Mouse (Mus musculus): ENCODE data around the gene Gm14226. TPM values are rescaled to one million over a fixed set of nuclear protein-coding genes. Genes with fewer than 3 reads are reported as not detected.
"Not testable (repeated sequence)": the region's sequence is repeated elsewhere in the genome, so short reads cannot be mapped to it uniquely, and the experiment has no call there.

Gene Gm14226
- total RNA-seq, 2 experiments from 2014 or later, result not detected

- DNase-seq, result no peak
- intact Hi-C loops (cut with DNase I), result no loop called here
Measured at GRCm38 (mm10) chr2:155045075-155045474, 27.0 kb downstream of the Gm14226 start.

- DNase-seq, result no peak
- intact Hi-C loops (cut with DNase I), result no loop called here
Measured at GRCm38 (mm10) chr2:155046803-155047202, 28.7 kb downstream of the Gm14226 start.

DNA sequence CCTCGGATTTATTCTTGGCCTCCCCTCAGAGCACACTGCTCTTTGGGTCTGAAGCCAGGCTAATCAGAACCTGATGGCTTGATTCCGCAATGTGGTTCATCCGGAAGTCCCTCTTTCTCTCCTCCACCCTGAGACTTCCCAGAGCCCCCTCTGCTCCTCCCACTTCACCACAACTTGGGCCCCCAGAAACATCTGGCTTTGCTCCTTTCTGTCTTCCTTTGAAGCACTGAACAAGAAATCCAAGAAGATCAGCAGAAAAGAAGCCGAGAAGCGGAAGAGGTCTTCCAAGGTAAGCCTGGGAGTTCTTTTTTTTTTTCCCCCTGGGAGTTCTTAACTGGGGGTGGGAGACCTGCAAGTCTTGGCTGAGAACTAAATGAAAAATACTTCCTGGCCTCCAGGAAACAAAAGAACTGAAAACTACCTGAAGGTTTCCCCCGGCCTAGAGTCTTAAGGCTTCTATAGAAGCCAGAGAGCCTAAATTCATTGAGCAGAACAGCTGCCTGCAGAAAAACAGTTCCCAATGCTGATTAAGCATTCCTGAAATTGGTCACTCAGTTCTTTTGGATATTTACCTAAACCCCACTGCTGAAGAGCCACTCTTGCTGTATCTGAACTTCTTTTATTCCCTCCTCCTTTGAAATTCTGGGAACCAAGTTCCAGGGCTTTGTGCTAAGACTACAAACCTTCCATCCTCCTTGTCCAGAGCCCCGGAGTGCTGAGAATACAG is 29.5 kb downstream of the Gm14226 start:
- no peak for DNase-seq
- intact Hi-C loops (cut with DNase I), result no loop called here

DNA sequence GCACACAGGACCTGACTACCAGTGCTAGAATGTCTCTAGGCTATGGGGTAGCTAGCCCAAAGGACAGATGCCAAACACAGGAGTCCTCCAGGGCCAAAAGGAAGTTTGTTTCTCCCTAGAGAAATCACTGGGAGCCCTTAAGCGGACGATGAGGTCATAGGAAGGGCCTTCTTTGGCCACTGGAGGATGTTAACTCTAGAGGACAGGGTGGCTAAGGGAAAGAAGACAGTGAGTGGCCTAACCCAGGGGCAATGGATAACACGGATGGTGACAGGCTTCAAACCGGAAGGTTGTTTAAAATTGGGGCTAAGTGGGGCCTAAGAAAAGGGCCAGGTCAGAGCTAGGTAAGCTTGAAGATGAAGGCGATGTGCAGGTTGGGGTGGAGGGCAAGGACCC is 32.0 kb downstream of the Gm14226 start:
- no peak for DNase-seq

GRCm38 (mm10) chr2:155050504-155051236 is 32.6 kb downstream of the Gm14226 start:
- peak; percentile 90 for DNase-seq

More for the DNA sequence above, 32.0 kb downstream of the Gm14226 start:
- intact Hi-C loops (cut with DNase I), result no loop called here

DNA sequence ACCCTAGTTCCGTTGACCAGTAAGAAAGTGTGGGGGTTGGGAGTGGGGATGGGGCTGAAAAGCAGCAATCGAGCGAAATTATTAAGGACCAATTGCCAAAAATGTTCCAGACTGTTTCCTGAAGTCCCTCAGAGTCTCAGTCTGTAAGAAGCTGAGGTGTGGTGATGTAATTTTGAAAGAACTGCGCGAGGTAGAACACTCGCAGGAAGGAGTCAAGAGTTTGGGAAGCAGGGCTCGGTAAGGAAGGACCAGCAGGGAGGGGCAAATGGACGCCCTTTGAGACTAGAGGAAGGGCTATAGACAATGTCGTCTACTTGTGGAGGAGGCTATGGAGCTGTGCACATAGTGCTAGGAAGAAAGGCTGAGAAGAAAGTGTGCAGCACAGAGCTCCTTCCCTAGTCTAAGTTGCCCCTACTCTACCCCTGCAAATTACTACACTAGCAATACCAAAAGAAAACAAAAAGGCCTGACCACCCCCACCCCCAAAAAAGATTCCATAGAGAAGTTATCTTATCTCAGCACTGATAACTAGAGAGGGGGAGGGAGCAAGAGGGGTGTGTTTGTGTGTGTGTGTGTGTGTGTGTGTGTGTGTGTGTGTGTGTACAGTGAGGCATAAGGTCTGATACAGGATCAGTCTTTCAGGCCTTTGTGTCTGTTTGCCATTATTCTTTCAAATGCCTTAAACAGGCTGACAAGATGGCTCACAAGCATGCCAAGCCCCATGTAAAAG is 33.7 kb downstream of the Gm14226 start:
- no peak for DNase-seq
- intact Hi-C loops (cut with DNase I), result no loop called here

More at GRCm38 (mm10) chr2:155050504-155051236, 32.6 kb downstream of the Gm14226 start:
- intact Hi-C loops (cut with DNase I), result no loop called here

DNA sequence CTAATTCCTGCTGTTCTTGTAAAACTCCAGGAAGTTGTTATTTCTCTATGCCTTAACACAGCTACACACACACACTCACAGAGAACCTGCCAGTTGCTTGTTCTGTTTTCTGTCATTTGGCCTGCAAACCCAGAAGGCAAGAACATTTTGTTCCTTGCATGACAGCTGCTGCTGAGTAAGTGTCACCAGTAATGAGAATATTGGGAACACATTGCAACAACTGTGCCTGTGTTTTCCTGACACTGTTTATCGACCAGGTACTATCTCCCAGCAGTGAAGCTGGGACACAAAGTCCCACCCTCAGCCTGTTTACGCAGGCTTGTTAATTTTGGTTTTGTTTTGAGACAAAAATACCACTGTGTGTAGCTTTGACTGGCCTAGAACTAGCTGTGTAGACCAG is 34.6 kb downstream of the Gm14226 start:
- no peak for DNase-seq
- intact Hi-C loops (cut with DNase I), result no loop called here

DNA sequence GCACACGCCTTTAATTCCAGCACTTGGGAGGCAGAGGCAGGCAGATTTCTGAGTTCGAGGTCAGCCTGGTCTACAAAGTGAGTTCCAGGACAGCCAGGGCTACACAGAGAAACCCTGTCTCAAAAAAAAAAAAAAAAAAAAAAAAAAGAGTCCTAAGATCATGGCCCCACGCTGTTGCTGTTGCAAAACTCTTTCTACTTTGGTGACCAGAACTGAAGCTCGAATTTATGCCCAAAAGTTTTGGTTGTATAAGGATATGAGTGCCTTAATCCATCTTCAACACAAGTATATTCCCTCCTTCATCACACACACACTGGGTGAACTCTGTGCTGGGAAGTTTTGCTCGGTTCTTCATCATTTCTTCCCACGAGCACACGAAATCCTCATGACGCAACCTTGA is 35.4 kb downstream of the Gm14226 start:
- DNase-seq; intact Hi-C loops (cut with DNase I): not testable (repeated sequence)

GRCm38 (mm10) chr2:155054672-155055071 is 36.6 kb downstream of the Gm14226 start:
- no peak for DNase-seq
- intact Hi-C loops (cut with DNase I), result no loop called here

GRCm38 (mm10) chr2:155056076-155056578 is 38.1 kb downstream of the Gm14226 start:
- intact Hi-C loops (cut with DNase I), result no loop called here
- DNase-seq, result no peak

- intact Hi-C loops (cut with DNase I), result no loop called here
- no peak for DNase-seq
Measured at GRCm38 (mm10) chr2:155057361-155057760, 39.3 kb downstream of the Gm14226 start.

DNA sequence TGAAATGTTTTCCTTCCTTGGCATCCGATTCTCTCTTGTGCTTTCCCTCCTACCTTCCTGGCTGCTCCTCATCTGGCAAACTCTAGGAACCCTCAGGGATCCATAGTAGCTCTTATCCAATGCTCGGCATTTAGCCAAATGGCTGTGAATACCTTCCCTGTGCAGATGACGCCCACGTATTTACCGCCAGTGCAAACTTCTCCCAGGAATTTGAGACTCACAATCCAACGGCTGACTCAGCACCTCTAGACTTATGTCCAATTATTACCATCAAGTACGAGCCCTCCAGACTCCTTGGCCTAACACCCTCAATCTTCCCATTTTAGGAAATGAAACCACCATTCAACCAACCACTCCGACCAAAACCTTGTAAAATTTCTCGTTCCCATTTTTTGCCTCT is 53.0 kb downstream of the Gm14226 start:
- intact Hi-C loops (cut with DNase I), result no loop called here

DNA sequence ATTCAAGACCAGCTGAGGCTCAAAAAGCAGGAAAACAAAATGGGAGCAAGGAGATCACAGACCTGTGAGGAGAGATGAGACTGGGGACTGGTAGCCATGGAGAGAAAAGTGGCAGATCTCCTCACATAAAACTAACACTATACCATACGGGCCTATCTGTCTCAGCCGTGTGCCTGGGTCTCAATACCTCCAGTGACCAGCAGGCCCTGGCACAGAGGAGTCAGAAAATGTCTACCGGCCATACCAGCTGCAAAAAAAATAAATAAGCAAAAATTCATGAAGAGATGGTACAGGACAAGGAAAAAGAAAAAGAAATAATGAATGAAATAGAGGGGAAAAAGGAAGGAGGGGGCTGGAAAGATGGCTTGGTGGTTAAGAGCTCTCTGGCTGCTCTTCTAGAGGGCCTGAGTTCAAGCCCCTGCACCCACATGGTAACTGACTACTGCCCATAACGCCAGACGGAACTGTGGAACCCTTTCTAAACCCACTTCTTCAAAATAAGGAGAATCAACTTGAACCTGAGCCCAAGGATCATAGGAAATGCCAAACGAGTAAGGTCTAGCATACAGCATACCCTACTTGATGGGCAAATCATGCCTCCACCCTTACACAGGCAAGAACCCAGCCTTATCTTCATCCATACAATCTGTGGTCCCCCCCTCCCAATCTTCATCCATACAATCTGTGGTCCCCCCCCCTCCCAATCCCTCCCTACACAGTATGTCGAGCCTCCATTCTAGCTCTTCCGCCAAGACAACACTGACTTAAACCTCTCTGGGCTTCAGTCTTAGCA is 54.5 kb downstream of the Gm14226 start:
- DNase-seq, result no peak
- intact Hi-C loops (cut with DNase I), result no loop called here

More for the DNA sequence above, 53.0 kb downstream of the Gm14226 start:
- DNase-seq, result no peak

DNA sequence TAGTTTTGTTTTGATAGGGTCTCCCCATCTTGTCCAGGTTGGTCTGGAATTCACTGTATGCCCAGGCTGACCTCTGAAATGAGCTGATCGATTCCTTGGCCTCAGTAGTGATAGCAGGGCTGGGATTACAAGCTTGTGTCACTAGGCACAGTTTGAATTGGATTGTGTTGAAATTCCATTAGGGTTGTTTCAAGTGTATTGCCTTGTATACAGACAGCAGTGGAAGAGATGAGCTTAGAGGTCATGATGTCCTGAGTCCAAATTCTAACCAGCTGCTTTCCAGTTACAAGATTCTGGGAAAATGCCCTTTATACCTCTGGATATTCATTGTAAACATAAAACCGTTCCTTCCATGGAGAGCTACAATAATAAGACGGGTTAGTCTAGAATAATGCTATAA is 55.3 kb downstream of the Gm14226 start:
- intact Hi-C loops (cut with DNase I), result no loop called here
- no peak for DNase-seq

DNA sequence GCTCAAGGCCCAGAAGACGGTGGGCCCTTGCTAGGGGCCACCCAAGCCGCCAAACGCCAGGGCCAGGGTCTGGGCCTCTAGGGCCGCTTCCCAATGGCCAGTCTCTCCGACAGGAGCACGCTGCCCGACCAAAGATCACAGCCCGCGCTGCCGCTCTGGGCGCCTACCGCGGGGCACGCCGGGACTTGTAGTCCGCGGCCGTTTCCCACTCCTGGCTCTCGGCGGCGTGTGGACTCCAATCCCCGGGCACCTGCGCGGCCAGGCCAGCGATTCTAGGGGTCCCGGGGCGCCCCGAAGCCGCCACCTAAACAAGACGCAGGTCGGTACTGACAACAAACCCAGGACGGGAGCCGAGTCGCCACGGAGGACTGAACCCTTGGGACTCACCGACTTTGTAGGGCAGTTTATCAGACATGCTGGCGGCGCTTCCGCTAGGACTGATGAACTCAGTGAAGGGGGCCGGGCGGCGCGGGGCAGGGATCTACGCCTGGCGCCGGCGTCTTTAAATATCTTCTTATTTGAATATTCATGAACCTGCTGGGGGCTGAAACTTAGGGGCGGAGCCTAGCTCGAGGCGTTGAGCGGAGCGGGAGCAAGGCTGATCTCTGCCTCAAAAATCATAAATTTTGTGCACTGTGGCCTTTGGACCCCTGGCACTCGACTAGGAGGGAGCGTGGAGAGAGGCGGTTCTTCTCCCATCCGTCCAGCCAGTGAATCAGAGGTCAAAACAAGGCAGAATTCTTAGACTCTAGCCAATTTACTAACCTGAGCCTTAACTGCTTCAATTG is 56.1 kb downstream of the Gm14226 start, which contains the start of gene Ahcy:
Gene Ahcy, minus strand, starts transcription at position 520 of the 788 bp plus-strand sequence.
- intact Hi-C loops (cut with DNase I), result no loop called here
- DNase-seq, result peak; percentile 79 to 88

DNA sequence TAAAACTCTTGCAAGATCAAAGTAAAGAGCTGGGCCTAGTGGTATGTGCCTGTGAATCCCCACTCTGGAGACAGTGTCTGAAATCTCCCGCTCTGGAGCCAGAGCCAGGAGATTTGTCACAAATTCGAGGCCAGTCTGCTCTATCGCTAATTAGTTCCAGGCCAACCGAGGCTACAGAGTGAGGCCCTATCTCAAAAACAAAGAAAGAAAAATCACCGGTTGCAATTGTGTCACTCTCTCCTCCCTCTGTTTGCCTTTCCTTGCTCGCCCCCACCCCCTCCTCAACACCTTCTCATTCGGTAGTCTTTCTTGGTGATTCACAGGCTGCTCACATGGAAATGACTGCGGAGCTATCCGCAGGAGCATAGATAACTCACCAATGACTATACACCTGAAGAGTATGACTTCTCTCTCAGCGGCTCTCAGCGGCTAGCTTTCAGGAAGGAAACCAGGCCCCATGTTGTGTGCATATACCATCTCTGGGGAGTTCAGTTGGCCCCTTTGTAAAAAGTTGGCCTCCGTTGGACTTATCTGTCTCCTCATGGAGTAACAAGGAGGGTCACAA is 56.8 kb downstream of the Gm14226 start:
- no peak for DNase-seq

DNA sequence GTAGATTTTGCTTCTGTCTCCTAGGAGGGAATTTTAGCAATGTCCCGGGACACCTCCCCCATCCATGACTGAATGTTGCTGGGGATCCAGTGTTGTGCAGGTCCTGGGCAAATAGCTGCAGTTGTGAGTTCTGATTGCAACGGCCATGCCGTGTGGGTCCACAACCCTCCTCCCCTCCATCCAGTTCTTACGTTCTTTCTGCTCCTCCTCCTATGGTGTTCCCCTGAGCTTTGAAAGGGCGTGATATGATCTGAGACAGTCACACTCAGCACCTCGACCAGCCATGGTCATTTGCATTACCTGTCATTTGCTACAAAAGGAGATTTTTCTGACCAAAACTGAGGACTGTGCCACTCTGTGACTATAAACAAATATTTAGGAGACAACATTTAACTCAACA is 57.6 kb downstream of the Gm14226 start:
- no peak for DNase-seq
- intact Hi-C loops (cut with DNase I), result no loop called here

More for the DNA sequence above, 56.8 kb downstream of the Gm14226 start:
- intact Hi-C loops (cut with DNase I), result no loop called here

Measured in gastrocnemius, postnatal 36 days (tissue).